Mouse (Mus musculus): ENCODE measurements at regions not wholly inside any gene's neighbourhood (a gene's known extent, or its start where the extent isn't known, plus 50 kb on each side); places are given as distances from the start of the nearest gene placed in this dataset.

GRCm38 (mm10) chr8:87067106-87067505 is 182.0 kb upstream of the N4bp1 start:
- Histone ChIP-seq H3K9me3 (replicated peaks; ENCODE audit: insufficient read depth, low read length) (no peaks in the 10 kb centered on the region), H3K27me3 (ENCODE audit: control insufficient read depth in 1 of 2, insufficient read depth in 2 of 2, low read length in 2 of 2) (no peaks in the 10 kb centered on the region), H3K27ac (ENCODE audit: control insufficient read depth, low read depth, low read length) (no peak overlapping the region), H3K9ac (ENCODE audit: control insufficient read depth, low read depth, low read length, poor library complexity, severe bottlenecking) (no peak overlapping the region), H3K79me2 (ENCODE audit: control insufficient read depth, insufficient read depth, low read length, poor library complexity) (no peaks in the 10 kb centered on the region), H3K36me3 (ENCODE audit: control insufficient read depth in 1 of 2, insufficient read depth in 2 of 2, low read length in 2 of 2) (no peaks in the 10 kb centered on the region), H3K4me3 (ENCODE audit: control insufficient read depth in 1 of 2, insufficient read depth in 1 of 2, low read depth in 2 of 2, low read length in 2 of 2) (no peak overlapping the region), H3K4me1 (ENCODE audit: control insufficient read depth in 1 of 2, insufficient read depth in 2 of 2, low read length in 2 of 2) (no peaks in the 10 kb centered on the region)
- DNase-seq (ENCODE audit: low read depth, low spot score) = no peak
- TF ChIP-seq MAFK (IDR thresholded peaks at IDR 0.05; ENCODE audit: borderline replicate concordance, low read depth, low read length) = no peak

GRCm38 (mm10) chr8:87064768-87065167 is 179.7 kb upstream of the N4bp1 start:
- H3K36me3 ChIP-seq (ENCODE audit: control insufficient read depth in 1 of 2, insufficient read depth in 2 of 2, low read length in 2 of 2) = no peaks in the 10 kb centered on the region
- no peak overlapping the region for H3K27ac ChIP-seq (ENCODE audit: control insufficient read depth, low read depth, low read length)
- H3K9ac ChIP-seq (ENCODE audit: control insufficient read depth, low read depth, low read length, poor library complexity, severe bottlenecking) = no peak overlapping the region
- no peaks in the 10 kb centered on the region for H3K79me2 ChIP-seq (ENCODE audit: control insufficient read depth, insufficient read depth, low read length, poor library complexity)
- H3K4me3 ChIP-seq (ENCODE audit: control insufficient read depth in 1 of 2, insufficient read depth in 1 of 2, low read depth in 2 of 2, low read length in 2 of 2) = no peak overlapping the region
- H3K27me3 ChIP-seq (ENCODE audit: control insufficient read depth in 1 of 2, insufficient read depth in 2 of 2, low read length in 2 of 2) = no peaks in the 10 kb centered on the region
- TF ChIP-seq GATA1 (IDR thresholded peaks at IDR 0.05; ENCODE audit: low read depth, low read length) = no peak
- no peak for TF ChIP-seq TAL1 (IDR thresholded peaks at IDR 0.05; ENCODE audit: low read length)
- TF ChIP-seq ELF1 (IDR thresholded peaks at IDR 0.05; ENCODE audit: low read depth, low read length) = no peak
- no peak for TF ChIP-seq BHLHE40 (IDR thresholded peaks at IDR 0.05; ENCODE audit: borderline replicate concordance, low read depth, low read length)
- no peak for TF ChIP-seq MAZ (IDR thresholded peaks at IDR 0.05; ENCODE audit: low read depth, low read length)
- TF ChIP-seq MXI1 (IDR thresholded peaks at IDR 0.05; ENCODE audit: low read depth, low read length) = no peak
- TF ChIP-seq USF2 (IDR thresholded peaks at IDR 0.05; ENCODE audit: borderline replicate concordance in 1 of 2, insufficient read depth in 1 of 2, low read depth in 1 of 2, low read length in 2 of 2) = no peak
- no peak for TF ChIP-seq CHD2 (IDR thresholded peaks at IDR 0.05; ENCODE audit: low read length)
- no peak for TF ChIP-seq KAT2A (conservative IDR thresholded peaks at IDR 0.05; ENCODE audit: low read depth, low read length)
- no peak for TF ChIP-seq E2F4 (IDR thresholded peaks at IDR 0.05; ENCODE audit: borderline replicate concordance, low read depth, low read length)
- no peak for TF ChIP-seq MEF2A (IDR thresholded peaks at IDR 0.05; ENCODE audit: extremely low read depth, insufficient replicate concordance, low read depth, low read length, poor library complexity, severe bottlenecking)
- TF ChIP-seq NRF1 (IDR thresholded peaks at IDR 0.05; ENCODE audit: insufficient read depth, low read depth, low read length, poor library complexity, severe bottlenecking) = no peak
- TF ChIP-seq GABPA (IDR thresholded peaks at IDR 0.05; ENCODE audit: low read depth, low read length) = no peak
- no peaks in the 10 kb centered on the region for H3K4me1 ChIP-seq (ENCODE audit: control insufficient read depth in 1 of 2, insufficient read depth in 2 of 2, low read length in 2 of 2)
- no peak for DNase-seq (ENCODE audit: low read depth, low spot score)
- H3K9me3 ChIP-seq (replicated peaks; ENCODE audit: insufficient read depth, low read length) = no peaks in the 10 kb centered on the region

- no peaks in the 10 kb centered on the region for H3K36me3 ChIP-seq (ENCODE audit: control insufficient read depth in 1 of 2, insufficient read depth in 2 of 2, low read length in 2 of 2)
- DNase-seq (ENCODE audit: low read depth, low spot score) = no peak
- no peak overlapping the region for H3K9ac ChIP-seq (ENCODE audit: control insufficient read depth, low read depth, low read length, poor library complexity, severe bottlenecking)
- H3K9me3 ChIP-seq (replicated peaks; ENCODE audit: insufficient read depth, low read length) = no peaks in the 10 kb centered on the region
- no peak overlapping the region for H3K4me3 ChIP-seq (ENCODE audit: control insufficient read depth in 1 of 2, insufficient read depth in 1 of 2, low read depth in 2 of 2, low read length in 2 of 2)
- no peaks in the 10 kb centered on the region for H3K27me3 ChIP-seq (ENCODE audit: control insufficient read depth in 1 of 2, insufficient read depth in 2 of 2, low read length in 2 of 2)
- no peak overlapping the region for H3K27ac ChIP-seq (ENCODE audit: control insufficient read depth, low read depth, low read length)
- H3K4me1 ChIP-seq (ENCODE audit: control insufficient read depth in 1 of 2, insufficient read depth in 2 of 2, low read length in 2 of 2) = no peaks in the 10 kb centered on the region
- H3K79me2 ChIP-seq (ENCODE audit: control insufficient read depth, insufficient read depth, low read length, poor library complexity) = no peaks in the 10 kb centered on the region
- TF ChIP-seq ZKSCAN1 (IDR thresholded peaks at IDR 0.05; ENCODE audit: low read depth, low read length) = no peak
- TF ChIP-seq CHD2 (IDR thresholded peaks at IDR 0.05; ENCODE audit: low read length) = no peak
- no peak for TF ChIP-seq ZC3H11A (IDR thresholded peaks at IDR 0.05; ENCODE audit: low read depth, low read length)
- TF ChIP-seq UBTF (IDR thresholded peaks at IDR 0.05; ENCODE audit: borderline replicate concordance, insufficient read depth, low read depth, low read length) = no peak
- TF ChIP-seq TCF12 (IDR thresholded peaks at IDR 0.05; ENCODE audit: low read depth, low read length) = no peak
- TF ChIP-seq ZNF384 (IDR thresholded peaks at IDR 0.05; ENCODE audit: low read depth, low read length) = no peak
- no peak for TF ChIP-seq MYB (IDR thresholded peaks at IDR 0.05; ENCODE audit: low read depth, low read length)
- TF ChIP-seq CTCF (IDR thresholded peaks at IDR 0.05 in 2 of 3, conservative IDR thresholded peaks at IDR 0.05 in 1 of 3; ENCODE audit: control insufficient read depth in 1 of 3, insufficient read depth in 1 of 3, low read depth in 2 of 3, low read length in 3 of 3, poor library complexity in 1 of 3, severe bottlenecking in 1 of 3) = no peak
- TF ChIP-seq TBP (IDR thresholded peaks at IDR 0.05; ENCODE audit: low read depth, low read length) = no peak
- TF ChIP-seq CHD1 (IDR thresholded peaks at IDR 0.05; ENCODE audit: low read depth, low read length) = no peak
- no peak for TF ChIP-seq POLR2A (IDR thresholded peaks at IDR 0.05; ENCODE audit: control insufficient read depth in 1 of 2, insufficient read depth in 1 of 2, low read depth in 1 of 2, low read length in 2 of 2, poor library complexity in 1 of 2)
- no peak for TF ChIP-seq GATA1 (IDR thresholded peaks at IDR 0.05; ENCODE audit: low read depth, low read length)
- TF ChIP-seq TAL1 (IDR thresholded peaks at IDR 0.05; ENCODE audit: low read length) = no peak
- no peak for TF ChIP-seq MAFK (IDR thresholded peaks at IDR 0.05; ENCODE audit: borderline replicate concordance, low read depth, low read length)
- no peak for TF ChIP-seq MAZ (IDR thresholded peaks at IDR 0.05; ENCODE audit: low read depth, low read length)
- TF ChIP-seq EP300 (IDR thresholded peaks at IDR 0.05; ENCODE audit: low read depth in 1 of 2, low read length in 2 of 2) = no peak
- no peak for TF ChIP-seq E2F4 (IDR thresholded peaks at IDR 0.05; ENCODE audit: borderline replicate concordance, low read depth, low read length)
Measured at GRCm38 (mm10) chr8:87064250-87064747, 179.2 kb upstream of the N4bp1 start.
